Comparison of ENCODE assay signal across 25 mouse cellular contexts in the genomic region with DNA sequence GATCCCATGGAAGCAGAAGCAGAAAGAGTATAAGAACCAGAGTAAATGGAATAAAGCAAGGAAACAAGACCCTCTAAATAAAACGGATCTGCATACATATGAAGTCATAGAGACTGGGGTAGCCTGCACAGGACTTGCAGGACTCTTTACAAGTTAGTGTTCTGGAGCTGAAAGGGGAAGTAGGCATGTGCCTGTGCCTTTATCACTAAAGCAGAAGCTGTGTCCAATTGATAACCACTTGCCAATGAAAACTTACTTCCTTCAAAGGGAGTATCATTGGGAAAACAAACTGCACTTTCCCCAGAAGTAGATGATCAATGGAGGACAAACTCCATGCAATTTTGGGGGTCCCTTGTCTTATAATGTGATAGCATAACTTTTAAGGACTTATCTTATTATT.
DNase-seq lines count a peak whose midpoint lies in the region; ATAC-seq and TF ChIP-seq lines count a peak whose summit lies in the region.
"Had no signal": no experiment of that assay in that cellular context is flagged by ENCODE, and none has a peak within 500 bp of the region (broad histone marks: within the 10 kb centered on the region; RNA-seq: fewer than 3 reads in every experiment).

No protein-coding gene starts in this region.

- no peak overlapping the region for H3K4me2 ChIP-seq in kidney, embryonic 14.5 days (replicated peaks; ENCODE audit: low read depth, low read length)
- H3K4me2 ChIP-seq in hindbrain, embryonic 16.5 days (ENCODE audit: low read length), result no peak overlapping the region

- peak overlapping the region; percentile 69 for H3K27ac ChIP-seq in MEL (ENCODE audit: control insufficient read depth, low read depth, low read length)
- H3K27ac ChIP-seq in kidney, embryonic 14.5 days (ENCODE audit: low read depth, low read length), result no peak overlapping the region
- no peak overlapping the region for H3K27ac ChIP-seq in hindbrain, embryonic 16.5 days (ENCODE audit: low read depth, low read length)

- 54% methylated on average over 1 of the region's 1 CpGs for WGBS in kidney, embryonic 14.5 days
- 80% methylated on average over 1 of the region's 1 CpGs for WGBS in hindbrain, embryonic 16.5 days

- H3K36me3 ChIP-seq in G1E (replicated peaks), result no peaks in the 10 kb centered on the region
- H3K36me3 ChIP-seq in MEL (ENCODE audit: control insufficient read depth in 1 of 2, insufficient read depth in 2 of 2, low read length in 2 of 2), result peaks cover 0 to 13% of the 10 kb centered on the region in 2 experiments; a peak in 2 of 4 replicates
- no peaks in the 10 kb centered on the region for H3K36me3 ChIP-seq in kidney, embryonic 14.5 days (ENCODE audit: control insufficient read depth, insufficient read depth, low read length)
- no peaks in the 10 kb centered on the region for H3K36me3 ChIP-seq in hindbrain, embryonic 16.5 days (ENCODE audit: control insufficient read depth, insufficient read depth, low read length)

- TF ChIP-seq CTCF in G1E (IDR thresholded peaks at IDR 0.05; ENCODE audit: low read depth, low read length) (no peak), MEL (IDR thresholded peaks at IDR 0.05 in 2 of 3, conservative IDR thresholded peaks at IDR 0.05 in 1 of 3; ENCODE audit: control insufficient read depth in 1 of 3, insufficient read depth in 1 of 3, low read depth in 2 of 3, low read length in 3 of 3, poor library complexity in 1 of 3, severe bottlenecking in 1 of 3) (no peak)

- peak; percentile 40 for ATAC-seq in G1E (ENCODE audit: extremely low read depth, insufficient number of reproducible peaks, low FRiP score, poor library complexity, severe bottlenecking)
- ATAC-seq in kidney, embryonic 14.5 days (ENCODE audit: low FRiP score, low TSS enrichment), result no peak
- ATAC-seq in hindbrain, embryonic 16.5 days, result no peak
- ATAC-seq: activated CD4-positive, CD25-positive, alpha-beta regulatory T cell, adult 4 months; CD4-positive, CD25-positive, alpha-beta regulatory T cell, adult 4 months; Patski had no signal

- H3K9ac ChIP-seq in MEL (ENCODE audit: control insufficient read depth, low read depth, low read length, poor library complexity, severe bottlenecking), result peak overlapping the region; percentile 21; the same call in 1 of the 2 replicates
- H3K9ac ChIP-seq in kidney, embryonic 14.5 days (ENCODE audit: low read depth, low read length), result no peak overlapping the region
- no peak overlapping the region for H3K9ac ChIP-seq in hindbrain, embryonic 16.5 days (ENCODE audit: low read depth, low read length)

- TF ChIP-seq POLR2A in MEL (IDR thresholded peaks at IDR 0.05; ENCODE audit: control insufficient read depth in 1 of 2, insufficient read depth in 1 of 2, low read depth in 1 of 2, low read length in 2 of 2, poor library complexity in 1 of 2), result no peak

- DNase-seq in A20 (ENCODE audit: low read depth, low spot score) (peak; percentile 2), G1E (ENCODE audit: low spot score) (no peak), MEL (ENCODE audit: low read depth, low spot score) (peak; percentile 96), MEL-GATA-1-ER (ENCODE audit: extremely low read depth, low read depth) (peak; percentile 98)
- no peak for DNase-seq in frontal cortex, postnatal 10 days (ENCODE audit: low spot score in 2 of 2)
- no peak for DNase-seq in urinary bladder, postnatal 14 days (ENCODE audit: low spot score)
- DNase-seq: adrenal gland, adult 2 months; adrenal gland, adult 8-10 months; adrenal gland, postnatal 10 days; adrenal gland, postnatal 14 days; adrenal gland, postnatal 25 days; adrenal gland, postnatal 36 days; B cell, adult 2 months; cerebellum, adult 11 months; cerebellum, adult 11-12 months; cerebellum, adult 18-20 months; cerebellum, adult 2 months; cerebellum, adult 8-10 months; cerebellum, adult 9-10 months had no signal

- H3K79me2 ChIP-seq in MEL (ENCODE audit: control insufficient read depth, insufficient read depth, low read length, poor library complexity), result no peaks in the 10 kb centered on the region

- no peak overlapping the region for H3K4me3 ChIP-seq in G1E (ENCODE audit: low read depth, low read length)
- peak overlapping the region in 1 of 2 experiments; percentile 23; a peak in 2 of 4 replicates for H3K4me3 ChIP-seq in MEL (ENCODE audit: control insufficient read depth in 1 of 2, insufficient read depth in 1 of 2, low read depth in 2 of 2, low read length in 2 of 2)
- H3K4me3 ChIP-seq in kidney, embryonic 14.5 days (ENCODE audit: low read length), result no peak overlapping the region
- no peak overlapping the region for H3K4me3 ChIP-seq in hindbrain, embryonic 16.5 days (ENCODE audit: low read length)

- TF ChIP-seq EP300 in MEL (IDR thresholded peaks at IDR 0.05; ENCODE audit: low read depth in 1 of 2, low read length in 2 of 2), result peak; percentile 98 to 100

- H3K9me3 ChIP-seq in G1E (replicated peaks) (no peaks in the 10 kb centered on the region), MEL (replicated peaks; ENCODE audit: insufficient read depth, low read length) (no peaks in the 10 kb centered on the region)
- no peaks in the 10 kb centered on the region for H3K9me3 ChIP-seq in kidney, embryonic 14.5 days (ENCODE audit: control insufficient read depth, low read length)
- no peaks in the 10 kb centered on the region for H3K9me3 ChIP-seq in hindbrain, embryonic 16.5 days (ENCODE audit: control insufficient read depth, low read length)

- no peaks in the 10 kb centered on the region for H3K27me3 ChIP-seq in G1E (ENCODE audit: insufficient read depth, low read length)
- no peaks in the 10 kb centered on the region for H3K27me3 ChIP-seq in MEL (ENCODE audit: control insufficient read depth in 1 of 2, insufficient read depth in 2 of 2, low read length in 2 of 2)
- no peaks in the 10 kb centered on the region for H3K27me3 ChIP-seq in kidney, embryonic 14.5 days (ENCODE audit: control insufficient read depth, insufficient read depth, low read length)
- H3K27me3 ChIP-seq in hindbrain, embryonic 16.5 days (replicated peaks; ENCODE audit: control insufficient read depth, insufficient read depth, low read length), result no peaks in the 10 kb centered on the region
- H3K27me3 ChIP-seq: CH12.LX had no signal

- H3K4me1 ChIP-seq in G1E (ENCODE audit: insufficient read depth, low read depth, low read length), result no peaks in the 10 kb centered on the region
- peaks cover 2 to 12% of the 10 kb centered on the region in 2 experiments; a peak in 3 of 4 replicates for H3K4me1 ChIP-seq in MEL (ENCODE audit: control insufficient read depth in 1 of 2, insufficient read depth in 2 of 2, low read length in 2 of 2)
- H3K4me1 ChIP-seq in kidney, embryonic 14.5 days (ENCODE audit: control insufficient read depth, insufficient read depth, low read length), result no peaks in the 10 kb centered on the region
- no peaks in the 10 kb centered on the region for H3K4me1 ChIP-seq in hindbrain, embryonic 16.5 days (ENCODE audit: control insufficient read depth, insufficient read depth, low read depth, low read length)

- TF ChIP-seq RAD21 in MEL (IDR thresholded peaks at IDR 0.05; ENCODE audit: low read depth, low read length), result no peak

TF ChIP-seq in MEL, 35 proteins besides CTCF, POLR2A, EP300 and RAD21 (continues in another document):
- TF ChIP-seq TAL1 (IDR thresholded peaks at IDR 0.05; ENCODE audit: low read length), result peak; percentile 95
- peak; percentile 67 for TF ChIP-seq CHD2 (IDR thresholded peaks at IDR 0.05; ENCODE audit: low read length)
- no peak for TF ChIP-seq MYB (IDR thresholded peaks at IDR 0.05; ENCODE audit: low read depth, low read length)
- peak; percentile 40; the same call in 1 of the 2 replicates for TF ChIP-seq SIN3A (IDR thresholded peaks at IDR 0.05; ENCODE audit: low read length)
- TF ChIP-seq MEF2A (IDR thresholded peaks at IDR 0.05; ENCODE audit: extremely low read depth, insufficient replicate concordance, low read depth, low read length, poor library complexity, severe bottlenecking), result 0 out of 2 replicates have a peak, but pooled peaks have one; percentile 43
- TF ChIP-seq RCOR1 (IDR thresholded peaks at IDR 0.05; ENCODE audit: low read depth, low read length), result peak; percentile 95
- TF ChIP-seq ZNF384 (IDR thresholded peaks at IDR 0.05; ENCODE audit: low read depth, low read length), result 0 out of 2 replicates have a peak, but pooled peaks have one; percentile 37
- TF ChIP-seq CHD1 (IDR thresholded peaks at IDR 0.05; ENCODE audit: low read depth, low read length), result no peak
- TF ChIP-seq NRF1 (IDR thresholded peaks at IDR 0.05; ENCODE audit: insufficient read depth, low read depth, low read length, poor library complexity, severe bottlenecking), result no peak
- TF ChIP-seq MAX (IDR thresholded peaks at IDR 0.05; ENCODE audit: low read length), result peak; percentile 78
- no peak for TF ChIP-seq ZKSCAN1 (IDR thresholded peaks at IDR 0.05; ENCODE audit: low read depth, low read length)
- no peak for TF ChIP-seq E2F4 (IDR thresholded peaks at IDR 0.05; ENCODE audit: borderline replicate concordance, low read depth, low read length)
- peak; percentile 87 for TF ChIP-seq JUND (IDR thresholded peaks at IDR 0.05; ENCODE audit: low read depth, low read length)
- no peak for TF ChIP-seq HCFC1 (IDR thresholded peaks at IDR 0.05; ENCODE audit: low read depth, low read length)
- no peak; the same call in 1 of the 2 replicates for TF ChIP-seq SMC3 (IDR thresholded peaks at IDR 0.05; ENCODE audit: low read depth, low read length)
- TF ChIP-seq GATA1 (IDR thresholded peaks at IDR 0.05; ENCODE audit: low read depth, low read length), result peak; percentile 100
- no peak for TF ChIP-seq UBTF (IDR thresholded peaks at IDR 0.05; ENCODE audit: borderline replicate concordance, insufficient read depth, low read depth, low read length)
- peak; percentile 96 for TF ChIP-seq MYC (IDR thresholded peaks at IDR 0.05; ENCODE audit: low read depth, low read length)
- no peak for TF ChIP-seq ZC3H11A (IDR thresholded peaks at IDR 0.05; ENCODE audit: low read depth, low read length)
- TF ChIP-seq POLR2AphosphoS2 (IDR thresholded peaks at IDR 0.05; ENCODE audit: low read length), result no peak
- TF ChIP-seq KAT2A (conservative IDR thresholded peaks at IDR 0.05; ENCODE audit: low read depth, low read length), result no peak
- no peak for TF ChIP-seq MAZ (IDR thresholded peaks at IDR 0.05; ENCODE audit: low read depth, low read length)
- TF ChIP-seq ETS1 (IDR thresholded peaks at IDR 0.05; ENCODE audit: low read depth, low read length), result peak; percentile 89
- no peak for TF ChIP-seq MXI1 (IDR thresholded peaks at IDR 0.05; ENCODE audit: low read depth, low read length)
- TF ChIP-seq ELF1 (IDR thresholded peaks at IDR 0.05; ENCODE audit: low read depth, low read length), result 0 out of 2 replicates have a peak, but pooled peaks have one; percentile 43
- TF ChIP-seq BHLHE40 (IDR thresholded peaks at IDR 0.05; ENCODE audit: borderline replicate concordance, low read depth, low read length), result peak; percentile 98
- peak; percentile 61; the same call in 1 of the 2 replicates for TF ChIP-seq TBP (IDR thresholded peaks at IDR 0.05; ENCODE audit: low read depth, low read length)
- TF ChIP-seq USF2 (IDR thresholded peaks at IDR 0.05; ENCODE audit: borderline replicate concordance in 1 of 2, insufficient read depth in 1 of 2, low read depth in 1 of 2, low read length in 2 of 2), result no peak

Comparison
In these comparisons a context has a peak if more than half of its experiments do, and no peak if none do; other contexts are left out.
1. DNase-seq: peak in A20 (single experiment), MEL (single experiment) and MEL-GATA-1-ER (single experiment); none in G1E (single experiment), frontal cortex, postnatal 10 days (0 of 2) and urinary bladder, postnatal 14 days (single experiment).